Mouse (Mus musculus) myocyte (in vitro differentiated cells): ENCODE measurements around the gene Dis3l2. TPM values are rescaled to one million over a fixed set of nuclear protein-coding genes. Genes with fewer than 3 reads are reported as not detected.

ENCODE experiments used
- H3K27me3 ChIP-seq: one replicate; pipeline ENCODE4 v1.6.1; 2011; ENCODE audit not compliant: control insufficient read depth, insufficient read depth, insufficient read length
- H3K36me3 ChIP-seq: one replicate; pipeline ENCODE4 v1.6.1; 2011; ENCODE audit not compliant: control insufficient read depth, insufficient read depth
- H3K4me2 ChIP-seq: one replicate; pipeline ENCODE4 v1.6.1; 2011; ENCODE audit warnings: low read depth, control low read depth
- H3K4me3 ChIP-seq: one replicate; pipeline ENCODE4 v1.5.1; 2011; ENCODE audit warnings: mild to moderate bottlenecking, control low read depth, moderate library complexity
- H3K79me2 ChIP-seq: one replicate; pipeline ENCODE4 v1.6.1; 2011; ENCODE audit not compliant: control insufficient read depth, insufficient read depth
- H3ac ChIP-seq: one replicate; pipeline ENCODE4 v1.6.1; 2011; ENCODE audit not compliant: control insufficient read depth, insufficient read length
- CEBPB ChIP-seq: IDR thresholded peaks from 2 replicates; pipeline ENCODE4 v1.6.1; 2011; ENCODE audit warnings: mild to moderate bottlenecking, moderate library complexity; ENCODE audit not compliant: poor library complexity, insufficient read depth, severe bottlenecking
- E2F4 ChIP-seq: IDR thresholded peaks from one replicate; pipeline ENCODE4 v1.6.1; 2011; ENCODE audit warnings: mild to moderate bottlenecking, control low read depth, moderate library complexity; ENCODE audit not compliant: insufficient read depth
- MAX ChIP-seq: IDR thresholded peaks from one replicate; pipeline ENCODE4 v1.6.1; 2011; ENCODE audit warnings: low read depth, mild to moderate bottlenecking, control low read depth
- MYOD1 ChIP-seq, 3 experiments: IDR thresholded peaks; one replicate each; pipeline ENCODE4 v1.6.1; 2011; ENCODE audit warnings: control low read depth in 2 of 3, low read depth in 2 of 3, mild to moderate bottlenecking in 2 of 3, moderate library complexity in 1 of 3; ENCODE audit not compliant: insufficient read length in 2 of 3, control insufficient read depth in 1 of 3
- MYOG ChIP-seq, 3 experiments: IDR thresholded peaks; one replicate each; pipeline ENCODE4 v1.6.1; 2011; ENCODE audit warnings: control low read depth in 2 of 3, low read depth in 2 of 3, mild to moderate bottlenecking in 2 of 3; ENCODE audit not compliant: insufficient read length in 2 of 3, control insufficient read depth in 1 of 3, insufficient read depth in 1 of 3
- POLR2A ChIP-seq: IDR thresholded peaks from one replicate; pipeline ENCODE4 v1.6.1; 2011; ENCODE audit warnings: low read depth, mild to moderate bottlenecking, control low read depth, moderate library complexity; ENCODE audit not compliant: insufficient read length
- POLR2AphosphoS2 ChIP-seq: IDR thresholded peaks from one replicate; pipeline ENCODE4 v1.6.1; 2011; ENCODE audit warnings: low read depth, control low read depth; ENCODE audit not compliant: insufficient read length
- REST ChIP-seq: IDR thresholded peaks from one replicate; pipeline ENCODE4 v1.6.1; 2011; ENCODE audit warnings: mild to moderate bottlenecking, control low read depth, moderate library complexity; ENCODE audit not compliant: insufficient read depth, insufficient read length
- SRF ChIP-seq: IDR thresholded peaks from one replicate; pipeline ENCODE4 v1.6.1; 2011; ENCODE audit warnings: low read depth; ENCODE audit not compliant: control insufficient read depth, insufficient read length
- TCF12 ChIP-seq: IDR thresholded peaks from one replicate; pipeline ENCODE4 v1.6.1; 2011; ENCODE audit warnings: mild to moderate bottlenecking, control low read depth; ENCODE audit not compliant: poor library complexity, insufficient read depth, severe bottlenecking
- TCF3 ChIP-seq: IDR thresholded peaks from one replicate; pipeline ENCODE4 v1.6.1; 2011; ENCODE audit warnings: low read depth, control low read depth; ENCODE audit not compliant: insufficient read length
- USF1 ChIP-seq: IDR thresholded peaks from one replicate; pipeline ENCODE4 v1.6.1; 2011; ENCODE audit warnings: low read depth, mild to moderate bottlenecking, control low read depth, moderate library complexity
- polyA plus RNA-seq: library from polyadenylated mRNA; unstranded; fragments of >200 nt; fragmentation: generic; extraction: Trizol; gene quantifications from one replicate; pipeline ENCODE4 v1.2.1, GENCODE M21; 2012; ENCODE audit warnings: missing spikeins

Dis3l2 gene
- polyA plus RNA-seq, 1 experiment, result 13.7 TPM

GRCm38 (mm10) chr1:86887060-86887459, 183.5 kb downstream of the Dis3l2 start:
- Histone ChIP-seq H3K79me2 (no peaks in the 10 kb centered on the region), H3K36me3 (no peaks in the 10 kb centered on the region)
- no peak for TF ChIP-seq POLR2A
- no peak for TF ChIP-seq E2F4
- no peak for TF ChIP-seq POLR2AphosphoS2
- no peak for TF ChIP-seq TCF12
- no peak for TF ChIP-seq REST
- no peak for TF ChIP-seq USF1
- no peak for TF ChIP-seq MAX
- no peak for TF ChIP-seq MYOD1 (IDR thresholded peaks at IDR 0.05; ENCODE audit: control insufficient read depth in 1 of 3, insufficient read length in 2 of 3, low read depth in 2 of 3)

DNA sequence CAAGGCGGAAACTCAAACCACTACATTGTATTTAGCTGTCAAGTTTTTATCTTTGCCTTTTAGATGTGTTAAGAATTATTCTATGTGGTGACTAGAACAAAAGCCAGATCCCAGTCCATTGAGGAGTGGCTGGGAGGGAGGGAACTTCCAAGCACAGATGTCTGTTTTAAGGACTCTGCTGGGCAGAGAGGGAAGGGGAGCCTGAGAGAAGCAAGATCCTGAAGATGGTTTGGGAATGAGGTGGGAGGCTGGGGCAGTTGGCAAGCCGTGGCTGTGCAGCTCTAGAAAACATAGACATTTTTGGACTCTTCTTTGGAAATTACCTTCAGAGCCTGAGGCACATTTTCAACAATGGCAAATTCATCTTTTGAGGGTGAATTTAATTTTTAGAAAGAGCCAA, 208.9 kb downstream of the Dis3l2 start:
- H3K79me2 ChIP-seq, result no peaks in the 10 kb centered on the region
- TF ChIP-seq CEBPB (no peak), MAX (no peak), MYOD1 (IDR thresholded peaks at IDR 0.05; ENCODE audit: control insufficient read depth in 1 of 3, insufficient read length in 2 of 3, low read depth in 2 of 3) (no peak), MYOG (IDR thresholded peaks at IDR 0.05; ENCODE audit: control insufficient read depth in 1 of 3, insufficient read depth in 1 of 3, insufficient read length in 2 of 3, low read depth in 2 of 3) (no peak), USF1 (no peak), SRF (no peak), POLR2A (no peak), TCF3 (no peak), E2F4 (no peak), POLR2AphosphoS2 (no peak), REST (no peak), TCF12 (no peak)
- no peaks in the 10 kb centered on the region for H3K27me3 ChIP-seq
- H3K4me3 ChIP-seq, result no peak overlapping the region
- H3K4me2 ChIP-seq, result no peak overlapping the region
- H3K36me3 ChIP-seq, result no peaks in the 10 kb centered on the region
- H3ac ChIP-seq, result no peak overlapping the region

More at GRCm38 (mm10) chr1:86887060-86887459, 183.5 kb downstream of the Dis3l2 start:
- Histone ChIP-seq H3K4me3 (no peak overlapping the region), H3K27me3 (no peaks in the 10 kb centered on the region), H3ac (no peak overlapping the region), H3K4me2 (no peak overlapping the region)

DNA sequence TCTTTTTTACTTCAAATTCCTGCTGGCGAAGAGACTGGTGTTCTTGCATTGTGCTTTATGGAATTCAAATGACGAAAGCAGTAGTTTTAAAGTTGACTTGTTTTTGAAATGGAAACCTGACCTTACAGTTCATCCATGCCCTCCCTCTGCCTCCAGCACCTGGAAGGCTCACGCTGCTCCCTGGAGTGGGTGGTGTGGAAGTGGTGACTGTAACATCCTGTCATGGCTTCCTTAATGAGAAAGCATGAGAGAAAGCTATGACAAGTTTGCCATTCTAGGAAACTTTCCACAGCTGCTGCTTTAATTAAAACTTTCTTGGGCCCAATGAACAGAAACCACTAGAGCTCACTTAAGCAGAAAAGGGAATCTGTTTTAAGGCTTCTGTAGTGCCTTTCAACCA, 210.3 kb downstream of the Dis3l2 start:
- H3K4me3 ChIP-seq, result no peak overlapping the region
- TF ChIP-seq USF1, result no peak
- no peak for TF ChIP-seq CEBPB
- TF ChIP-seq TCF3, result no peak
- TF ChIP-seq POLR2AphosphoS2, result no peak
- no peak for TF ChIP-seq SRF
- no peak for TF ChIP-seq MAX
- TF ChIP-seq E2F4, result no peak
- TF ChIP-seq TCF12, result no peak
- TF ChIP-seq MYOD1 (IDR thresholded peaks at IDR 0.05; ENCODE audit: control insufficient read depth in 1 of 3, insufficient read length in 2 of 3, low read depth in 2 of 3), result no peak
- no peak for TF ChIP-seq MYOG (IDR thresholded peaks at IDR 0.05; ENCODE audit: control insufficient read depth in 1 of 3, insufficient read depth in 1 of 3, insufficient read length in 2 of 3, low read depth in 2 of 3)
- TF ChIP-seq REST, result no peak
- TF ChIP-seq POLR2A, result no peak
- H3K36me3 ChIP-seq, result no peaks in the 10 kb centered on the region
- H3K27me3 ChIP-seq, result no peaks in the 10 kb centered on the region
- no peak overlapping the region for H3ac ChIP-seq
- no peak overlapping the region for H3K4me2 ChIP-seq
- H3K79me2 ChIP-seq, result no peaks in the 10 kb centered on the region

DNA sequence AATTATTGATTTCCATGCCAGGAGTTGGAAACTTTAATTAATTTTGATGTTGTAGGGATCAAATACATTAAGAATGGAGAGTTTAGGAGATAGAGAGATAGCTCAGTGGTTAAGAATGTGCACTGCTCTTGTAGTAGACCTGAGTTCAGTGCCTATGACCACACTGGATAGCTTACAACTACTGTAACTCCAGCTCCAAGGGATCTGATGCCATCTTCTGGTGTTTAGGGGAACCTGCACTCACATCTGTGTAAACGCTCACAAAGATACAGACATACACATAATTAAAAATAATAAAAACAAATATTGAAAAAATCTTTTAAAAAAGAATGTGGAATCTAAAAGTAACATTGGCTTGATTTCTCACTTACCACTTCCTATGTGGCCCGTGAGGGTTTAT, 211.1 kb downstream of the Dis3l2 start:
- Histone ChIP-seq H3K4me3 (no peak overlapping the region), H3K4me2 (no peak overlapping the region), H3K36me3 (no peaks in the 10 kb centered on the region), H3ac (no peak overlapping the region), H3K27me3 (no peaks in the 10 kb centered on the region), H3K79me2 (no peaks in the 10 kb centered on the region)
- TF ChIP-seq POLR2AphosphoS2 (no peak), REST (no peak), SRF (no peak), MYOD1 (IDR thresholded peaks at IDR 0.05; ENCODE audit: control insufficient read depth in 1 of 3, insufficient read length in 2 of 3, low read depth in 2 of 3) (no peak), E2F4 (no peak), USF1 (no peak), TCF12 (no peak), POLR2A (no peak), MAX (no peak), TCF3 (no peak), MYOG (IDR thresholded peaks at IDR 0.05; ENCODE audit: control insufficient read depth in 1 of 3, insufficient read depth in 1 of 3, insufficient read length in 2 of 3, low read depth in 2 of 3) (no peak), CEBPB (no peak)

- Histone ChIP-seq H3K36me3 (no peaks in the 10 kb centered on the region), H3ac (no peak overlapping the region), H3K27me3 (no peaks in the 10 kb centered on the region), H3K4me3 (no peak overlapping the region), H3K4me2 (no peak overlapping the region), H3K79me2 (no peaks in the 10 kb centered on the region)
- TF ChIP-seq REST (no peak), POLR2A (no peak), MYOD1 (IDR thresholded peaks at IDR 0.05; ENCODE audit: control insufficient read depth in 1 of 3, insufficient read length in 2 of 3, low read depth in 2 of 3) (no peak), USF1 (no peak), SRF (no peak), MAX (no peak), MYOG (IDR thresholded peaks at IDR 0.05; ENCODE audit: control insufficient read depth in 1 of 3, insufficient read depth in 1 of 3, insufficient read length in 2 of 3, low read depth in 2 of 3) (no peak)
Observed at GRCm38 (mm10) chr1:86916355-86916984, 212.9 kb downstream of the Dis3l2 start.
